Mouse (Mus musculus) midbrain, embryonic 11.5 days (tissue): ENCODE measurements around the gene Tspan14. TPM values are rescaled to one million over a fixed set of nuclear protein-coding genes. Genes with fewer than 3 reads are reported as not detected.

Experiments used
- ATAC-seq: fragments of 200-750 bp; cut with Nextera tagmentation; 2 replicates; pipeline ENCODE4 v1.8.0; 2017; ENCODE audit warnings: moderate TSS enrichment, moderate library complexity; ENCODE audit not compliant: low FRiP score
- DNase-seq: peaks from one replicate; pipeline ENCODE4 v3.0.0; 2015; ENCODE audit warnings: low spot score; ENCODE audit errors: missing footprints
- H3K27ac ChIP-seq: fragments of 300-500 bp; sonication (generic); 2 replicates; pipeline ENCODE4 v1.5.1; 2014; ENCODE audit warnings: low read depth, low read length
- H3K27me3 ChIP-seq: fragments of 300-500 bp; sonication (generic); 2 replicates; pipeline ENCODE4 v1.6.1; 2014; ENCODE audit warnings: mild to moderate bottlenecking, low read length, moderate library complexity, mixed read lengths; ENCODE audit not compliant: control insufficient read depth, insufficient read depth
- H3K36me3 ChIP-seq: fragments of 300-500 bp; sonication (generic); 2 replicates; pipeline ENCODE4 v1.6.1; 2014; ENCODE audit warnings: mild to moderate bottlenecking, low read length, moderate library complexity, mixed read lengths; ENCODE audit not compliant: control insufficient read depth, insufficient read depth
- H3K4me1 ChIP-seq: fragments of 300-500 bp; sonication (generic); 2 replicates; pipeline ENCODE4 v1.6.1; 2014; ENCODE audit warnings: low read length; ENCODE audit not compliant: control insufficient read depth, insufficient read depth
- H3K4me2 ChIP-seq: fragments of 300-500 bp; sonication (generic); 2 replicates; pipeline ENCODE4 v1.6.1; 2014; ENCODE audit warnings: mild to moderate bottlenecking, moderate library complexity
- H3K4me3 ChIP-seq: fragments of 300-500 bp; sonication (generic); 2 replicates; pipeline ENCODE4 v1.5.1; 2014; ENCODE audit warnings: low read depth, low read length
- H3K9ac ChIP-seq: fragments of 300-500 bp; sonication (generic); 2 replicates; pipeline ENCODE4 v1.6.1; 2014; ENCODE audit warnings: low read length
- H3K9me3 ChIP-seq: fragments of 300-500 bp; sonication (generic); 2 replicates; pipeline ENCODE4 v1.6.1; 2016; ENCODE audit warnings: low read length; ENCODE audit not compliant: control insufficient read depth
- WGBS: fragments of 180-500 bp; shearing (Covaris S2); extraction: QIAGEN DNeasy Blood & Tissue Kit; methylation state at CpG from one replicate; pipeline ENCODE4 v1.1.7; 2014; 5-methylcytosine and 5-hydroxymethylcytosine counted together
- polyA plus RNA-seq: library from polyadenylated mRNA; unstranded; fragments of >200 nt; fragmentation: Nextera tagmentation; extraction: Ambion mirVana; gene quantifications from 2 replicates; pipeline ENCODE4 v1.2.1, GENCODE M21; 2014

The Tspan14 gene
- polyA plus RNA-seq, 1 experiment from 2014 or later = 99.5 TPM

GRCm38 (mm10) chr14:40932225-40932624, 34.4 kb downstream of the Tspan14 start:
- Histone ChIP-seq H3K4me3 (no peak overlapping the region), H3K36me3 (no peaks in the 10 kb centered on the region), H3K27me3 (no peaks in the 10 kb centered on the region), H3K27ac (no peak overlapping the region), H3K9me3 (no peaks in the 10 kb centered on the region), H3K4me1 (peaks cover 5% of the 10 kb centered on the region; the same call in 1 of the 2 replicates), H3K9ac (no peak overlapping the region), H3K4me2 (no peak overlapping the region)
- DNase-seq (no peak), ATAC-seq (no peak)
- 86% methylated on average over 9 of the region's 9 CpGs for WGBS

DNA sequence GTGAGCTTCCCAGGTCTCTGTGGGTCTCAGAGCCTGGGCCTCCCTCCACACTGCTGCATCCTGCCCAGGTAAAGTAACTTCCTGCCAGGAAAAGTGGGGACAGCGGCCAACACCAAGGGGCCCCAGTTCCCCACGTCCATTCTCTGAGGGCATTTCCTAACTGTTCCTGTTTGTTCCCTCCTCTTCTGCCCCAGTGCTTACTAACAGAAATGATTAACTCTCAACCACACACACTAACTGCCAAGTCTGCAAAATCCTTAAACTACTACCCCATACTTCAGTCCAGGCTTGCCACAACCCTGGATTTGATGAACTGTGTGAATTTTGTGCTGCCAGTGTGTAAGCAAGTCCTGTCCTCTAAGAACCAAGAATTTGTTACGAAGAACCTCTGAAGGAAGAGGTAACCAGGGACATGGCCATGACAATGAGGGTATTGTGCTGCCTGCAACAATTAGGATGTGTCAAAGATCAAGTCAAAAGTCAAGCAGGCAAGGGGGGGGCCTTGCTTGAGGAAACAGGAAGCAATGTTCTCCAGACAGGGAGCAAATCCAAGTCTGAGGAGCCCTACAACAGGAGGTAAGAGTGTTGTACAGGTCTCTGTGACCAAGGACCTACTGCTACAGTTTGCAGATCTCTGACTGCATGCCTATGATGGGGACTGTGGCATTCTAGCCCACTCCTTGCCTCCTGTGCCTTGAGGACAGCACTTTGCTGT, 35.3 kb downstream of the Tspan14 start:
- Histone ChIP-seq H3K9me3 (no peaks in the 10 kb centered on the region), H3K4me2 (no peak overlapping the region), H3K36me3 (no peaks in the 10 kb centered on the region), H3K27ac (no peak overlapping the region), H3K27me3 (no peaks in the 10 kb centered on the region), H3K4me3 (no peak overlapping the region), H3K4me1 (peaks cover 5% of the 10 kb centered on the region; the same call in 1 of the 2 replicates), H3K9ac (no peak overlapping the region)
- no peak for DNase-seq
- ATAC-seq = no peak
- WGBS = 64% methylated on average over 3 of the region's 3 CpGs

DNA sequence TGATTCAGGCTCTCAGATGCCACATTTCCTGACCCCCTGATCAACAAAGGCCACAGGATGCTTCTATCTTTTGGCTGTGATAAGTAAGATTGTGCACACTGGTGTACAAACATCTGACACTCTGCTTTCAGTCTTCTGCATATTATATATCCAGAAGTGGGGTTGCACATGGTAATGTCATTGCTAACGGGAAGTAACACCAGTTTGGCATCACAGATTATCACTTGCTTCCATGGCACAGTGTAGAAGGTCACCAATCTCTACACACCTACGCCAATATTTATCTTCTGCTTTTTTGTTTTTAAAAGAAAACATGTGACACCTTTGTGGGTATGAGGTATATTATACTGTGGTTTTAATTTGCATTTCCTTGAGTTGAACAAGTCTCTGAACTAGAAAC, 36.7 kb downstream of the Tspan14 start:
- Histone ChIP-seq H3K27me3 (no peaks in the 10 kb centered on the region), H3K4me2 (no peak overlapping the region), H3K36me3 (no peaks in the 10 kb centered on the region), H3K4me1 (peaks cover 5% of the 10 kb centered on the region; the same call in 1 of the 2 replicates), H3K9ac (no peak overlapping the region), H3K27ac (no peak overlapping the region), H3K4me3 (no peak overlapping the region), H3K9me3 (no peaks in the 10 kb centered on the region)
- no peak for DNase-seq
- no peak for ATAC-seq
- 92% methylated on average over 2 of the region's 2 CpGs for WGBS

DNA sequence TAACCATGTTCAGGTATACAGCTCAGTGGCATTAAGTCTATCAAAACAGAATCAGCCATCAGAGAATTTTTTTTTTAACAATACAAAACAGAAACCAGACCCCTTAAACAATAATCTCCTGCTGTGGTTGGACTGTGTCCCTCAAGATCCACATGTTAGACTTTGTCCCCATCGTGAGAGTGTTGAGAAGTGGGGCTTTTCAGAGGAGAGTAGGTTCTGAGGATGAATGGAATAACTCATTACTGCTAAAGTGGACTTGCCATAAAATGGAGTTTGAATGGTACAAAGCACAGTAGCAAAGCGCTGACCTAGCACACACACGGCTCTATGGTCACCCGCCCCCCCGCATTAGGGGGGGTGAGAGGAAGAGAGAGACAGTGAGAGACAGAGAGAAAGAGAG, 37.7 kb downstream of the Tspan14 start:
- H3K27me3 ChIP-seq = no peaks in the 10 kb centered on the region
- H3K9ac ChIP-seq = no peak overlapping the region
- no peak overlapping the region for H3K4me3 ChIP-seq
- H3K9me3 ChIP-seq = no peaks in the 10 kb centered on the region
- 86% methylated on average over 5 of the region's 5 CpGs for WGBS
- H3K4me2 ChIP-seq = no peak overlapping the region
- H3K27ac ChIP-seq = no peak overlapping the region
- peaks cover 5% of the 10 kb centered on the region; the same call in 1 of the 2 replicates for H3K4me1 ChIP-seq
- H3K36me3 ChIP-seq = no peaks in the 10 kb centered on the region
- DNase-seq = no peak
- ATAC-seq = no peak

DNA sequence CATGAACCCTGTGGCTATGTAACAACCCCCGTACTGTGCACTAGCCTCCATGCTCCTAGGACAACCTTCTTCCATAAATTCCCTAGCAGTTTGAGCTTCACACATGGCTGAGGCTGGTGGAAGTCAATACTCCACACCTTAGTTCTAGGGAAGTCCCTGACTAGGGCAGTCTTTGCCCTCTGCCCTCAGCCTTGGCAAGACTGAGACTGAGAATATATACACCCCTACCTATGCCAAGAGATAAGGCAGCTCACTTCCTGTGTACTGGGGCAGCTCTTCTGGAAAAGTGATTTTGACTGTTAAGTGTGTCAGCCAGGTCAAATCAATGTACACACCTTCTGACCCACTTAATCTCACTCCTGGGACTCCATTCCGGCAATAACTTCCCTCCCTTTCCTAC, 39.6 kb downstream of the Tspan14 start:
- DNase-seq (no peak), ATAC-seq (no peak)
- no peaks in the 10 kb centered on the region for H3K9me3 ChIP-seq
- H3K27me3 ChIP-seq = no peaks in the 10 kb centered on the region
- WGBS = 85% methylated on average over 2 of the region's 2 CpGs
- no peak overlapping the region for H3K27ac ChIP-seq
- peaks cover 2% of the 10 kb centered on the region; the same call in 1 of the 2 replicates for H3K4me1 ChIP-seq
- no peak overlapping the region for H3K9ac ChIP-seq
- no peaks in the 10 kb centered on the region; the same call in 1 of the 2 replicates for H3K36me3 ChIP-seq
- no peak overlapping the region for H3K4me2 ChIP-seq
- H3K4me3 ChIP-seq = no peak overlapping the region

- DNase-seq = no peak
These were observed 42.1 kb downstream of the Tspan14 start for GRCm38 (mm10) chr14:40924378-40925113.

DNA sequence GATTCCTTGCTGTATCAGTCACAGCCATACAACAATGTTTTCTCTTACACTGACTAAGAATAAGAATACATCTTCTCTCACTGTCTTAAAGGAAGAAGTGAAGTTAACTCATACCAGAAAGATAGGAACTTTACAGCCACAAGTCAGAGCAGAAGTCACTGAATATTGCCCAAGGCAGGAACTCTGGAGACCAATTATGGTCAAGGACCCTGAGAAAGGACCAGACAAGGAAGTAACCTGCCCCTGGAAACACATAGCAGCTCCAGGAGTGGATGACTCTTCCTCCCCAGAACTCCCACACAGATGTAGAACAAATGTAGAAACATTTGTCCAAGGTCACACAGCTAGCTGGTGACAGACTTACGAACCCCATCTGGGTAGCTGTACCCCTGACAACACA, 45.4 kb downstream of the Tspan14 start:
- no peak overlapping the region for H3K4me2 ChIP-seq
- no peaks in the 10 kb centered on the region for H3K9me3 ChIP-seq
- no peaks in the 10 kb centered on the region for H3K4me1 ChIP-seq
- ATAC-seq (no peak), DNase-seq (no peak)
- no peak overlapping the region for H3K27ac ChIP-seq
- H3K4me3 ChIP-seq = no peak overlapping the region
- 100% methylated on average over 1 of the region's 1 CpGs for WGBS
- no peaks in the 10 kb centered on the region; the same call in 1 of the 2 replicates for H3K36me3 ChIP-seq
- no peak overlapping the region for H3K9ac ChIP-seq
- H3K27me3 ChIP-seq = no peaks in the 10 kb centered on the region

More at GRCm38 (mm10) chr14:40924378-40925113, 42.1 kb downstream of the Tspan14 start:
- WGBS = 80% methylated on average over 10 of the region's 10 CpGs
- H3K9me3 ChIP-seq = no peaks in the 10 kb centered on the region
- no peaks in the 10 kb centered on the region for H3K4me1 ChIP-seq
- ATAC-seq = no peak; the same call in 1 of the 2 replicates
- no peak overlapping the region for H3K27ac ChIP-seq
- no peaks in the 10 kb centered on the region; the same call in 1 of the 2 replicates for H3K36me3 ChIP-seq
- no peak overlapping the region for H3K4me3 ChIP-seq
- no peaks in the 10 kb centered on the region for H3K27me3 ChIP-seq
- no peak overlapping the region for H3K9ac ChIP-seq
- no peak overlapping the region for H3K4me2 ChIP-seq

DNA sequence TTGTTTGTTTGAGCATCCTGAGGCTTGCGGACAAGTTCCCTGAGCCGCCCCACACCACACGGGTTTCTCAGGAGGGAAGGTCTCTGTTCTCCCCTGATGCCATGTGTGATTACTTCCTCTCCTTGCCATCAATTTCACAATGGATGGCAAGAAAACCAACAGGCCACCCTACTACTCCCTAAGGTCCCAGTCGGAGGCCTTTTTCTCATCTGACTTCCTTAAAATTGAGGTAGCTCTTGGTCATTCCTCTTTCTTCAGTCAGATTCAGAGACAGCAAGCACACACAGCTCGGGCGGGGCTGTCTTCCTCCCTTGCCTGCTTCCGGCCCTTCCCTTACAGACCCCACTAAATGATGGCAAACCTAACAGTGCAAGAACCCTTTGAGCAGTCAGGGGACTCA, 47.1 kb downstream of the Tspan14 start:
- Histone ChIP-seq H3K4me1 (no peaks in the 10 kb centered on the region), H3K27me3 (no peaks in the 10 kb centered on the region), H3K27ac (no peak overlapping the region), H3K36me3 (peaks cover 2% of the 10 kb centered on the region), H3K9me3 (no peaks in the 10 kb centered on the region), H3K4me2 (no peak overlapping the region), H3K9ac (no peak overlapping the region), H3K4me3 (no peak overlapping the region)
- DNase-seq = no peak
- no peak for ATAC-seq
- 89% methylated on average over 7 of the region's 7 CpGs for WGBS

DNA sequence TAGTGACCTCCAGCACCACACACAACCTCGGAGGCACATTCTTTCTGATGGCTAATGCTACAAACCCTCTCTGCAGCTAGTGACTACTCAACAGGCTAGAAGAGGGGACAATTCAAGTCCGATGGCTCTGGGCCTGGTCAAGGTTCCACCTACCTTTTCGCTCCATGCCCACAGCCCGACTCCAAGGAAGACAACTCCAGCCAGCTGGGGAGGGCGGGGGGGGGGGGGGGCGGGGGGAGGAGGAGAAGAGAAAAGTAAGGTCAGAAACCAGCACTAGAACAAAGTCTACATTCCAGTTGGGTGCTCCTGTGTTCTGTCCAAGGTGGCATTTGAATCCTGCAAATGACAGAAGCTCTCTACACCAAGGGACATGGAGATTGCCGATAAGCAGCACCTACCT, 48.1 kb downstream of the Tspan14 start:
- DNase-seq (no peak), ATAC-seq (0 out of 2 replicates have a peak, but pooled peaks have one; percentile 6)
- no peak overlapping the region for H3K27ac ChIP-seq
- H3K4me1 ChIP-seq = no peaks in the 10 kb centered on the region
- no peaks in the 10 kb centered on the region for H3K27me3 ChIP-seq
- WGBS = 68% methylated on average over 5 of the region's 7 CpGs
- peaks cover 5% of the 10 kb centered on the region for H3K36me3 ChIP-seq
- no peak overlapping the region for H3K4me2 ChIP-seq
- H3K9ac ChIP-seq = no peak overlapping the region
- no peaks in the 10 kb centered on the region for H3K9me3 ChIP-seq
- H3K4me3 ChIP-seq = no peak overlapping the region
